Mouse (Mus musculus): ENCODE data around the gene Syne1. TPM values are rescaled to one million over a fixed set of nuclear protein-coding genes. Genes with fewer than 3 reads are reported as not detected.

Gene Syne1
- polyA plus RNA-seq, 1 experiment from 2014 or later: 2.5 TPM

- no peak overlapping the region for H3K4me3 ChIP-seq (replicated peaks)
- no peaks in the 10 kb centered on the region for H3K4me1 ChIP-seq (replicated peaks)
- DNase-seq: no peak
- H3K27ac ChIP-seq: no peak overlapping the region
- no peak overlapping the region for H3K4me2 ChIP-seq
- WGBS (ENCODE audit: insufficient replicate concordance): 69% methylated on average over 5 of the region's 5 CpGs
- no peaks in the 10 kb centered on the region for H3K36me3 ChIP-seq
- H3K9ac ChIP-seq: no peak overlapping the region
- 0 out of 2 replicates have a peak, but pooled peaks have one; percentile 26 for ATAC-seq (ENCODE audit: low read depth)
- H3K27me3 ChIP-seq: no peaks in the 10 kb centered on the region
- H3K9me3 ChIP-seq (replicated peaks): no peaks in the 10 kb centered on the region
These were observed 261.7 kb downstream of the Syne1 start for GRCm38 (mm10) chr10:5289575-5289909.

DNA sequence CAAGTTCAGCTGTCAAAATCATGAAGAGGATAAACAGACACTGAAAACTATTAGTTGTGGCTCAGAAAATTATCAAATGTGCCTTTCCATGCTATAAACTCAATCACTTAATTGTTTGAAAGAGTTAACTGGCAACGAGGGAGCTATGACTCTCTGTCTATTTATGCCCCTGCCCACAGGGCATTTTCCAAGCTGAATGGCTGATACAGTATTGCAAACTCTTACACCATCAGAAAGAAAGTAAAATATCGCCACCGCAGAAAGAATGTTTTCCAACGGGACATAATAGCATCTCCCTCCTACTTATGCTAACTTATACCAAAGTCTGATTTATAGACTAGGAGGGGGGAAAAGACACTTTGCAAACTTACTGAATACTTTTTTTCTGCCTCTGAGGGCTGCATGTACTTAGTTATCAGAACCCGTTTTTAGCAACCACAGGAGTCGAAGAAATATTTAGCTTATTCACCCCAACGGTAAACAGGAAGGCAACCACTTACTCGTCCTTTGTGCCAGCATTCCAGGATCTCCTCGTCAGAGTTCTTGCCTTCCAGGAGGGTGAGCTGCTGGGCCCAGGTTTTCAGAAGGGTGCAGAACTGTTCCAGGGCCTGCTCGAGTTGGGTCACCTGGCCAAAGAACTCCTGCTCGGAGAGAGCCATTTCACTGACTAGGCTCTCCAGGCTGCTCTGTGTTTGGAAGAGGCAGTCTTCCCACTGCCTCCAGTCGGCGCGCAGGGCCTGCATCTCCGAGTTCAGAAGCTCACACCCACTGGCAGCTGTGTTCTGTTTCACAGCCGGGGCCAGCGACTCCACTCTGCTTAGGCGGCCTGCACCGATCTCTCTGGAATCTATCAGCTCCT is 262.3 kb downstream of the Syne1 start:
- Histone ChIP-seq H3K9me3 (replicated peaks) (no peaks in the 10 kb centered on the region), H3K4me2 (no peak overlapping the region), H3K4me3 (replicated peaks) (no peak overlapping the region), H3K4me1 (replicated peaks) (no peaks in the 10 kb centered on the region), H3K36me3 (no peaks in the 10 kb centered on the region), H3K27me3 (no peaks in the 10 kb centered on the region), H3K9ac (no peak overlapping the region), H3K27ac (no peak overlapping the region)
- WGBS (ENCODE audit: insufficient replicate concordance): 57% methylated on average over 19 of the region's 19 CpGs
- DNase-seq (no peak), ATAC-seq (ENCODE audit: low read depth) (no peak)

GRCm38 (mm10) chr10:5288262-5288661 is 263.0 kb downstream of the Syne1 start:
- Histone ChIP-seq H3K9me3 (replicated peaks) (no peaks in the 10 kb centered on the region), H3K4me1 (replicated peaks) (no peaks in the 10 kb centered on the region), H3K9ac (no peak overlapping the region), H3K27ac (no peak overlapping the region), H3K36me3 (no peaks in the 10 kb centered on the region), H3K4me3 (replicated peaks) (no peak overlapping the region), H3K4me2 (no peak overlapping the region), H3K27me3 (no peaks in the 10 kb centered on the region)
- WGBS (ENCODE audit: insufficient replicate concordance): 49% methylated on average over 6 of the region's 6 CpGs
- ATAC-seq (ENCODE audit: low read depth): no peak
- DNase-seq: no peak

DNA sequence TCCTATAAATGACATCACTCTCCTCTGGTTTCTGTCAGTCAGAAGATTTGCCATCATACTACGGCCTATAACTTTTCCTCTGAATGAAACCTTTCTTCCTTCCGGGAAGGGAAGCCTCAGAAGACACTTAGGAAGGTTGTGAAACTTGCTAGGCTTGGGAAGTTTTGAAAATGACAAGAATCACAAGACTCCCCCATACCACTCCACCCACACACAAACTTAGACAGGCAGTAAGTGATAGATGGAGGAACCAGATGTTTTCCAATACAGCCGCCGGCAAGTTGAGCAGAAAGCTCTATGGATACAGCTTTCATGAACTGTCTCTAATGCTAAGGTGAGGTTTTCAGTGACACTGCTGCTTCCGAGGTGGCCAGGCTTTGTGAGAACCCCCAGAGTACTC is 275.5 kb downstream of the Syne1 start:
- Histone ChIP-seq H3K27ac (no peak overlapping the region), H3K4me3 (replicated peaks) (no peak overlapping the region), H3K27me3 (no peaks in the 10 kb centered on the region), H3K36me3 (no peaks in the 10 kb centered on the region), H3K4me1 (replicated peaks) (no peaks in the 10 kb centered on the region), H3K9ac (no peak overlapping the region), H3K4me2 (no peak overlapping the region), H3K9me3 (replicated peaks) (no peaks in the 10 kb centered on the region)
- DNase-seq: no peak
- 73% methylated on average over 5 of the region's 5 CpGs for WGBS (ENCODE audit: insufficient replicate concordance)
- ATAC-seq (ENCODE audit: low read depth): no peak

- no peak overlapping the region for H3K9ac ChIP-seq
- 72% methylated on average over 2 of the region's 2 CpGs for WGBS (ENCODE audit: insufficient replicate concordance)
- no peaks in the 10 kb centered on the region for H3K4me1 ChIP-seq (replicated peaks)
- no peak overlapping the region for H3K4me2 ChIP-seq
- no peaks in the 10 kb centered on the region for H3K27me3 ChIP-seq
- H3K4me3 ChIP-seq (replicated peaks): no peak overlapping the region
- DNase-seq: no peak
- H3K9me3 ChIP-seq (replicated peaks): no peaks in the 10 kb centered on the region
- no peak for ATAC-seq (ENCODE audit: low read depth)
- H3K27ac ChIP-seq: no peak overlapping the region
- no peaks in the 10 kb centered on the region for H3K36me3 ChIP-seq
These were observed 280.6 kb downstream of the Syne1 start for GRCm38 (mm10) chr10:5270641-5271040.

DNA sequence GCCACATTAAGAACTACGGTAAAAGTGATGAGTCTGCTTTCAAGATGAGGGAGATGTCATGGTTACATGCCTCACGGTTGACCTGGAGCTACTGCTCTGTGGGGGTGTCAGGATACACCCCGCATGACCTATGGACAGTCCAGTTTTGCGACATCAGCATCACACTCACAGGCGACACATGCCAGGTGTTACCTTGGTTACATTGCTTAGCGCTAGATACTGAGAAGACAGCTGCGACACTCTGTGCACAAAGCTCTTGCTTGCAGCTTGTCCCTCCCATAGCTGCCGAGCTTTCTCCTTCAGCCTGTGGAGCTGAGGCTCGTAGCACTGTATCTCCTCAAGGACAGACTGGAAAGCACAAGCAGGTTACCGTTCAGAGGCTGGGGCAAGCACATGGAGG is 286.9 kb downstream of the Syne1 start:
- Histone ChIP-seq H3K4me1 (replicated peaks) (no peaks in the 10 kb centered on the region), H3K27me3 (no peaks in the 10 kb centered on the region), H3K9me3 (replicated peaks) (no peaks in the 10 kb centered on the region), H3K27ac (no peak overlapping the region), H3K4me3 (replicated peaks) (no peak overlapping the region), H3K4me2 (no peak overlapping the region), H3K9ac (no peak overlapping the region), H3K36me3 (no peaks in the 10 kb centered on the region)
- ATAC-seq (ENCODE audit: low read depth) (no peak), DNase-seq (no peak)
- 60% methylated on average over 10 of the region's 10 CpGs for WGBS (ENCODE audit: insufficient replicate concordance)

DNA sequence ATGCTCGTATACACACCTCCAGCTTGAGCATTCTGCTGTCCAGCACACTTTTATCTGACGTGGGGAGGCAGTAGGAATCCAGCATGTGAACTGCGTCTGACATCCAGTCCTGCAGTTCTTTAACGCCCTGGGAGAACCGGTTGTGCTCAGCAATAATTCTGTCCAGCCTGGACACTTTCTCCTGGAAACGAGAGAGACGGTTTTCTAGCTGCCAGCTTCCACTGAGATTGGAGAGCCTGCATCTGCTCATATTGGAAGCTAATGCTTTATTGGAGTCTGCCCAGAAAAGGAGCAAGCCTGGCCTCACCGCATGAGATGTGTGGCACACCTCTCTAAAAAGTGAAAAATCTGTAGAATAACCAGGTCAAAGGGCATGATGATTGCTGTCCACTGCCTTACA is 288.6 kb downstream of the Syne1 start:
- no peak for DNase-seq
- H3K4me1 ChIP-seq (replicated peaks): no peaks in the 10 kb centered on the region
- H3K9me3 ChIP-seq (replicated peaks): no peaks in the 10 kb centered on the region
- no peak overlapping the region for H3K27ac ChIP-seq
- ATAC-seq (ENCODE audit: low read depth): no peak
- H3K27me3 ChIP-seq: no peaks in the 10 kb centered on the region
- no peak overlapping the region for H3K4me3 ChIP-seq (replicated peaks)
- no peak overlapping the region for H3K9ac ChIP-seq
- no peak overlapping the region for H3K4me2 ChIP-seq
- H3K36me3 ChIP-seq: no peaks in the 10 kb centered on the region
- 64% methylated on average over 8 of the region's 8 CpGs for whole genome bisulfite sequencing (ENCODE audit: insufficient replicate concordance)

DNA sequence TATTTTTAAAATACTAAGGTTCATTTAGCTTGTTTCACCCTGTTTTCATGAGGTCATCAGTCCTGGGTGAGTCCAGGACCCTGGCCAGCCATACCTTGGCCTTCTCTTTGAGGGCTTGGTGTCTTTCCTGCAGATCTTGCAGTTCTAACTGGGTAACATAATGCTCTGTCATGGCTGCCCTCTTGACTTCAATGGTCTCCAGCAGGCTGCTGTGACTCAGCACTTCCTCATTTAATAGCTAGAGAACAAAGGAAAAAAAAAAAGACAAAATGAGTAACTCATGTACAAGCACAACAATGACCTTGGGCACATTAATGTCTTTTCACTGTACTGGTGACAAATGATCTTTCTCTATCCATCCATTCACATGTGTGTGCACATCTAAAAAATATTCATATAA is 294.6 kb downstream of the Syne1 start:
- Histone ChIP-seq H3K9ac (no peak overlapping the region), H3K9me3 (replicated peaks) (no peaks in the 10 kb centered on the region), H3K4me1 (replicated peaks) (no peaks in the 10 kb centered on the region), H3K4me2 (no peak overlapping the region), H3K27me3 (no peaks in the 10 kb centered on the region), H3K4me3 (replicated peaks) (no peak overlapping the region), H3K27ac (no peak overlapping the region), H3K36me3 (no peaks in the 10 kb centered on the region)
- DNase-seq (no peak), ATAC-seq (ENCODE audit: low read depth) (no peak)

GRCm38 (mm10) chr10:5253752-5254151 is 297.5 kb downstream of the Syne1 start:
- Histone ChIP-seq H3K9me3 (replicated peaks) (no peaks in the 10 kb centered on the region), H3K27me3 (no peaks in the 10 kb centered on the region), H3K4me2 (no peak overlapping the region), H3K4me1 (replicated peaks) (no peaks in the 10 kb centered on the region), H3K36me3 (no peaks in the 10 kb centered on the region), H3K27ac (no peak overlapping the region), H3K9ac (no peak overlapping the region), H3K4me3 (replicated peaks) (no peak overlapping the region)
- ATAC-seq (ENCODE audit: low read depth) (no peak), DNase-seq (no peak)

DNA sequence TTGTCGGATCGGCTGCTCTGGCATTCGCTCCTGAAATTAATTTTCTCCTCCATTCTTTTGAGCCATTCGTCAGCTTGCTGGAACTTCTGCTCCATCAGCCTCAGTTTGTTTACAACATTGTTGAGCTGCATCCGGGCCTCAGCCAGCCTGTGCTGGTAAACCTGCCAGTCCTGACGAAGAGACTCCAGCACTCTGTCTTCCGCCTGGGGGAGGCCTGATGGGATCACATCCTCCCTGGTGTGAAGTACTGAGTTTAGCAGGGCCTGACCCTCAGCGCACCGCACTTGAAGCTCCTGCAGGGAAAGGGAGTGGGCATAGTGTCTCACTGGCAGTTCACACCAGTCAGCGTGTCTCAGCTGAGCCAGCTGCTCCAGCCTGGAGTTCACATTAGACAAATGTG is 300.6 kb downstream of the Syne1 start:
- DNase-seq (no peak), ATAC-seq (ENCODE audit: low read depth) (no peak)
- Histone ChIP-seq H3K27ac (no peak overlapping the region), H3K4me3 (replicated peaks) (no peak overlapping the region), H3K4me2 (no peak overlapping the region), H3K4me1 (replicated peaks) (no peaks in the 10 kb centered on the region), H3K9me3 (replicated peaks) (no peaks in the 10 kb centered on the region), H3K36me3 (no peaks in the 10 kb centered on the region), H3K9ac (no peak overlapping the region), H3K27me3 (no peaks in the 10 kb centered on the region)
- 61% methylated on average over 10 of the region's 10 CpGs for WGBS (ENCODE audit: insufficient replicate concordance)

- H3K9ac ChIP-seq: no peak overlapping the region
- no peaks in the 10 kb centered on the region for H3K27me3 ChIP-seq
- no peaks in the 10 kb centered on the region for H3K36me3 ChIP-seq
- H3K9me3 ChIP-seq (replicated peaks): no peaks in the 10 kb centered on the region
- ATAC-seq (ENCODE audit: low read depth) (no peak), DNase-seq (no peak)
- H3K27ac ChIP-seq: no peak overlapping the region
- 70% methylated on average over 4 of the region's 4 CpGs for WGBS (ENCODE audit: insufficient replicate concordance)
- no peak overlapping the region for H3K4me2 ChIP-seq
- H3K4me1 ChIP-seq (replicated peaks): no peaks in the 10 kb centered on the region
- H3K4me3 ChIP-seq (replicated peaks): no peak overlapping the region
These were observed 311.6 kb downstream of the Syne1 start for GRCm38 (mm10) chr10:5239680-5240079.

- Histone ChIP-seq H3K9me3 (replicated peaks) (no peaks in the 10 kb centered on the region), H3K9ac (no peak overlapping the region)
These were observed 314.4 kb downstream of the Syne1 start for GRCm38 (mm10) chr10:5236926-5237325.

More at GRCm38 (mm10) chr10:5236926-5237325, 314.4 kb downstream of the Syne1 start:
- 46% methylated on average over 4 of the region's 4 CpGs for WGBS (ENCODE audit: insufficient replicate concordance)
- no peak for ATAC-seq (ENCODE audit: low read depth)
- no peaks in the 10 kb centered on the region for H3K4me1 ChIP-seq (replicated peaks)
- no peak overlapping the region for H3K4me3 ChIP-seq (replicated peaks)
- H3K36me3 ChIP-seq: no peaks in the 10 kb centered on the region
- H3K4me2 ChIP-seq: no peak overlapping the region
- no peak overlapping the region for H3K27ac ChIP-seq
- no peaks in the 10 kb centered on the region for H3K27me3 ChIP-seq
- DNase-seq: no peak
